Comparison of ENCODE assay signal across 8 mouse cellular contexts in the genomic region with DNA sequence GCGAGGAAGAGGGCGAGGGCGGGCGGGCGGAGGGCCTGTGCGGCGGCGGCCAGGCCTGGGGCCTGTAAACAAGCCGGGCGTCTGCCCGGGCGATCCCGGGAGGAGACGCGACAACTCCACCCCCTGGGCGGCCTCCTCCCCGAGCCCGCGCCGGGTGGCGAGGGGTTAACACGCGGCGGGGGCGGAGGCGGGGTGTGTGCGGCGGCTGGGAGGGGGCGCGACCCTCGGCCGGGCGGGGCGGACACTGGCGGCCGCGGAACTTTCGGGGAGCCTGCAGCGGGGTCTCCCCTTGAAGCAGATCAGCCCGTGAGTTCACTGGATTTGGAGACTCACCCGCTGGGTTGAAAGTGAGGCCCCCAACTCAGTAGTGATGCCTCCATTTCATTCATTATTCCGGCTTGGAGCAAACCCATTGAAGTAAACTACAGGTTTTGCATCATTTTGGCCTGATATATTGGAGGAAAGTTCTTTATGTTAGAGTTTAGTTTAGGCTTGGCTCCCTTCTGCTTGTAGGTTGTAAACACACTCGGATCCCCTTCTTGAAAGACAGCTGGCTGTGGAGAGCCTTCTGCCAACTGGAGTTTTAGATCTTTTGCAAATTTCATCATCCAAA. TPM values are rescaled to one million over a fixed set of nuclear protein-coding genes. Genes with fewer than 3 reads are reported as not detected.
DNase-seq lines count a peak whose midpoint lies in the region; ATAC-seq and TF ChIP-seq lines count a peak whose summit lies in the region.

No protein-coding gene starts in this region.

- no peak for DNase-seq in Patski (ENCODE audit: low read depth, low spot score)
- DNase-seq in gastrocnemius, adult 8-10 months (ENCODE audit: low spot score in 2 of 2), result peak; percentile 27 to 35
- DNase-seq in induced T-regulatory cell, adult 2 months (ENCODE audit: low read depth), result peak; percentile 73
- DNase-seq in left cerebral cortex, postnatal 14 days (ENCODE audit: low spot score in 2 of 2), result peak; percentile 28 to 33
- DNase-seq in right cerebral cortex, postnatal 36 days (ENCODE audit: low spot score in 2 of 2), result peak; percentile 17 to 25
- DNase-seq in urinary bladder, postnatal 4 days (ENCODE audit: low spot score in 2 of 2), result peak; percentile 63 to 81

- in situ Hi-C loops in Patski (cut with MboI; ENCODE audit: low pct_unique_long_range_greater_than_20kb), result no loop called here

- H3K27me3 ChIP-seq in Patski, result no peaks in the 10 kb centered on the region

- CTCF ChIA-PET in Patski (lab: Charles Lee), result no interaction called here

- POLR2A ChIA-PET in Patski (lab: Charles Lee), result interaction anchor here (0.9 kb wide), 1 partner anchor 24 kb away, joined by 3 read pairs; no protein-coding TSS in a partner anchor

- TF ChIP-seq CTCF in Patski (IDR thresholded peaks at IDR 0.05), result no peak

- intact Hi-C loops in left cerebral cortex, postnatal 14 days (cut with DNase I), result no loop called here

- peak; percentile 45 for ATAC-seq in Patski
- peak; percentile 6; the same call in 1 of the 2 replicates for ATAC-seq in common myeloid progenitor, adult 5-6 weeks (replicated peaks; ENCODE audit: low read depth, poor library complexity, severe bottlenecking)
- ATAC-seq in megakaryocyte progenitor cell, adult 5-6 weeks (replicated peaks; ENCODE audit: poor library complexity), result peak; percentile 10; the same call in 1 of the 2 replicates

RNA-seq across cellular contexts. Expression of a gene that starts 4.5 kb away (rescaled TPM):
- 131 TPM for polyA plus RNA-seq in Patski (2021)
- 99.2 and 105 TPM in 2 replicates for total RNA-seq in common myeloid progenitor, adult 5-6 weeks (2017)
- 100 to 1,000 TPM; 325 to 385 (median 339) TPM for total RNA-seq in gastrocnemius, adult 8-10 months (2022)
- total RNA-seq in left cerebral cortex, postnatal 14 days (2021), result 100 to 1,000 TPM; 265 to 266 TPM
- 53.5 and 54.8 TPM in 2 replicates for total RNA-seq in megakaryocyte progenitor cell, adult 5-6 weeks (2015)
- total RNA-seq in megakaryocyte progenitor cell, adult 5-6 weeks (2017), result 81.4 and 94.7 TPM in 2 replicates
